Mouse (Mus musculus): ENCODE measurements at regions not wholly inside any gene's neighbourhood (a gene's known extent, or its start where the extent isn't known, plus 50 kb on each side); places are given as distances from the start of the nearest gene placed in this dataset.

DNA sequence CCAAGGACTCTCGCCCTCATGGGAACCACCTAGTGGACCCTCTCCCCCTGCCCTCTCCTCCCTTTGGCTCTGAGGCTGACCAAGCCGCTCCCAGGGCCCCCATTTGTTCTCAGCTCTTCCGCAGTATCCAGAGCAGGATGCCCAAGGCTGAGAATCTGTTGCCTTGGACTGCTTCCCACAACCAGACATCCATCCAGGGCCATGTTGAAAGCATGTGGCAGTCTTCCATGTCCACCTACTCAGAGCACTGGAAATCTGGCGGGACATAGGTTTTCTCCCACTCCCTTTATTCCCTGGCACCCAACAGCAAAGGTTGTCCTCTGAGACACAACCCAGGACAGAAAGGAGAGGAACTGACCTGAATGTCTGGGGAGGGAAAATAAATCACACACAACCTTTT lies 285.4 kb downstream of the Phf3 start:
- TF ChIP-seq CTCF (conservative IDR thresholded peaks at IDR 0.05; ENCODE audit: insufficient read depth, insufficient read length, low read depth, low read length) (no peak), POLR2A (IDR thresholded peaks at IDR 0.05; ENCODE audit: low read depth, low read length) (no peak)

Measured in kidney, adult 2 months (tissue).